Mouse (Mus musculus): ENCODE data around the gene Popdc3. TPM values are rescaled to one million over a fixed set of nuclear protein-coding genes. Genes with fewer than 3 reads are reported as not detected.

Gene Popdc3
- polyA plus RNA-seq, 1 experiment from 2014 or later: 22.9 TPM

- Histone ChIP-seq H3K4me3 (no peak overlapping the region), H3K27ac (ENCODE audit: poor library complexity, severe bottlenecking) (no peak overlapping the region), H3K4me1 (replicated peaks) (no peaks in the 10 kb centered on the region), H3K36me3 (peaks cover 85% of the 10 kb centered on the region), H3K4me2 (no peak overlapping the region), H3K9me3 (replicated peaks) (no peaks in the 10 kb centered on the region), H3K27me3 (replicated peaks) (no peaks in the 10 kb centered on the region), H3K9ac (no peak overlapping the region)
- no peak for ATAC-seq (ENCODE audit: insufficient number of reproducible peaks, low FRiP score)
- 83% methylated on average over 6 of the region's 6 CpGs for WGBS
These were observed 178.2 kb downstream of the Popdc3 start for GRCm38 (mm10) chr10:45356091-45356490.

- no peak for ATAC-seq (ENCODE audit: insufficient number of reproducible peaks, low FRiP score)
- no peaks in the 10 kb centered on the region for H3K9me3 ChIP-seq (replicated peaks)
- H3K36me3 ChIP-seq: peaks cover 75% of the 10 kb centered on the region
These were observed 185.5 kb downstream of the Popdc3 start for GRCm38 (mm10) chr10:45363396-45363795.

GRCm38 (mm10) chr10:45366987-45367705, 189.2 kb downstream of the Popdc3 start:
- Histone ChIP-seq H3K9me3 (replicated peaks) (no peaks in the 10 kb centered on the region), H3K4me3 (no peak overlapping the region), H3K9ac (no peak overlapping the region), H3K4me2 (no peak overlapping the region), H3K27me3 (replicated peaks) (no peaks in the 10 kb centered on the region), H3K4me1 (replicated peaks) (peaks cover 19% of the 10 kb centered on the region), H3K27ac (ENCODE audit: poor library complexity, severe bottlenecking) (no peak overlapping the region), H3K36me3 (peaks cover 63% of the 10 kb centered on the region)
- WGBS: 83% methylated on average over 17 of the region's 17 CpGs
- ATAC-seq (ENCODE audit: insufficient number of reproducible peaks, low FRiP score): no peak

More at GRCm38 (mm10) chr10:45363396-45363795, 185.5 kb downstream of the Popdc3 start:
- Histone ChIP-seq H3K4me1 (replicated peaks) (peaks cover 19% of the 10 kb centered on the region), H3K4me3 (no peak overlapping the region), H3K9ac (no peak overlapping the region), H3K27ac (ENCODE audit: poor library complexity, severe bottlenecking) (peak overlapping the region; percentile 76), H3K27me3 (replicated peaks) (no peaks in the 10 kb centered on the region), H3K4me2 (no peak overlapping the region)
- WGBS: 45% methylated on average over 5 of the region's 5 CpGs

Other genes with a start within 250 kb of the Popdc3 start
- gene Prep, start 110.9 kb upstream of the Popdc3 start, polyA plus RNA-seq (2016; fragmentation: Nextera tagmentation; extraction: Ambion mirVana): 29.9 and 31.0 TPM in 2 replicates
- 65.6 and 66.4 TPM in 2 replicates for gene Bves, start 157.7 kb downstream of the Popdc3 start, polyA plus RNA-seq (2016; fragmentation: Nextera tagmentation; extraction: Ambion mirVana)